Mouse (Mus musculus) kidney, embryonic 16.5 days (tissue): ENCODE results near the gene Tmem200c. TPM values are rescaled to one million over a fixed set of nuclear protein-coding genes. Genes with fewer than 3 reads are reported as not detected.

Source experiments
- ATAC-seq: fragments of 200-750 bp; cut with Nextera tagmentation; 2 replicates; pipeline ENCODE4 v1.8.0; 2017; ENCODE audit warnings: moderate TSS enrichment; ENCODE audit not compliant: low FRiP score, low TSS enrichment
- H3K27ac ChIP-seq: fragments of 300-500 bp; sonication (generic); 2 replicates; pipeline ENCODE4 v1.5.1; 2014; ENCODE audit warnings: low read length
- H3K27me3 ChIP-seq: fragments of 300-500 bp; sonication (generic); 2 replicates; pipeline ENCODE4 v1.6.1; 2014; ENCODE audit warnings: low read length, control low read depth, mixed read lengths; ENCODE audit not compliant: insufficient read depth
- H3K36me3 ChIP-seq: fragments of 300-500 bp; sonication (generic); 2 replicates; pipeline ENCODE4 v1.6.1; 2014; ENCODE audit warnings: low read length, control low read depth, mixed read lengths; ENCODE audit not compliant: insufficient read depth
- H3K4me1 ChIP-seq: fragments of 300-500 bp; sonication (generic); 2 replicates; pipeline ENCODE4 v1.6.1; 2014; ENCODE audit warnings: low read length, control low read depth, mixed read lengths; ENCODE audit not compliant: insufficient read depth
- H3K4me2 ChIP-seq: fragments of 300-500 bp; sonication (generic); replicated peaks from 2 replicates; pipeline ENCODE4 v1.6.1; 2014; ENCODE audit warnings: low read depth, low read length
- H3K4me3 ChIP-seq: fragments of 300-500 bp; sonication (generic); 2 replicates; pipeline ENCODE4 v1.5.1; 2014; ENCODE audit warnings: mild to moderate bottlenecking, low read length
- H3K9ac ChIP-seq: fragments of 300-500 bp; sonication (generic); replicated peaks from 2 replicates; pipeline ENCODE4 v1.6.1; 2014; ENCODE audit warnings: low read length
- H3K9me3 ChIP-seq: fragments of 300-500 bp; sonication (generic); 2 replicates; pipeline ENCODE4 v1.6.1; 2016; ENCODE audit warnings: low read length, control low read depth
- WGBS: fragments of 180-500 bp; shearing (Covaris S2); extraction: QIAGEN DNeasy Blood & Tissue Kit; methylation state at CpG from one replicate; pipeline ENCODE4 v1.1.7; 2014; 5-methylcytosine and 5-hydroxymethylcytosine counted together
- polyA plus RNA-seq: library from polyadenylated mRNA; unstranded; fragments of >200 nt; fragmentation: Nextera tagmentation; extraction: Ambion mirVana; gene quantifications from 2 replicates; pipeline ENCODE4 v1.2.1, GENCODE M21; 2015

Tmem200c gene
- polyA plus RNA-seq, 1 experiment from 2014 or later = 0.52 TPM

- no peak for ATAC-seq
- Histone ChIP-seq H3K9ac (no peak overlapping the region), H3K36me3 (no peaks in the 10 kb centered on the region), H3K27ac (no peak overlapping the region), H3K4me1 (peaks cover 10% of the 10 kb centered on the region), H3K4me2 (no peak overlapping the region), H3K4me3 (no peak overlapping the region), H3K27me3 (peaks cover 16% of the 10 kb centered on the region), H3K9me3 (no peaks in the 10 kb centered on the region)
- WGBS = 78% methylated on average over 5 of the region's 5 CpGs
Observed at GRCm38 (mm10) chr17:68845931-68846330, 19.5 kb downstream of the Tmem200c start.

GRCm38 (mm10) chr17:68848739-68849138 lies 22.3 kb downstream of the Tmem200c start:
- no peaks in the 10 kb centered on the region for H3K4me1 ChIP-seq
- no peak overlapping the region for H3K4me3 ChIP-seq
- H3K36me3 ChIP-seq = no peaks in the 10 kb centered on the region
- WGBS = 79% methylated on average over 6 of the region's 6 CpGs
- no peak for ATAC-seq
- H3K9me3 ChIP-seq = no peaks in the 10 kb centered on the region
- H3K27ac ChIP-seq = no peak overlapping the region
- no peak overlapping the region for H3K9ac ChIP-seq
- no peak overlapping the region for H3K4me2 ChIP-seq
- peaks cover 4% of the 10 kb centered on the region for H3K27me3 ChIP-seq

GRCm38 (mm10) chr17:68852171-68852966 lies 25.9 kb downstream of the Tmem200c start:
- no peak for ATAC-seq
- Histone ChIP-seq H3K27me3 (no peaks in the 10 kb centered on the region; the same call in 1 of the 2 replicates), H3K9me3 (no peaks in the 10 kb centered on the region), H3K4me3 (no peak overlapping the region), H3K4me2 (no peak overlapping the region), H3K36me3 (no peaks in the 10 kb centered on the region), H3K4me1 (no peaks in the 10 kb centered on the region), H3K27ac (no peak overlapping the region), H3K9ac (no peak overlapping the region)
- 79% methylated on average over 7 of the region's 7 CpGs for WGBS

GRCm38 (mm10) chr17:68864175-68864574 lies 37.8 kb downstream of the Tmem200c start:
- no peaks in the 10 kb centered on the region for H3K4me1 ChIP-seq
- H3K4me2 ChIP-seq = no peak overlapping the region
- no peaks in the 10 kb centered on the region for H3K9me3 ChIP-seq
- ATAC-seq = no peak
- H3K9ac ChIP-seq = no peak overlapping the region
- 80% methylated on average over 3 of the region's 3 CpGs for WGBS
- H3K27ac ChIP-seq = no peak overlapping the region
- H3K27me3 ChIP-seq = no peaks in the 10 kb centered on the region
- H3K36me3 ChIP-seq = no peaks in the 10 kb centered on the region
- no peak overlapping the region for H3K4me3 ChIP-seq

- Histone ChIP-seq H3K9me3 (no peaks in the 10 kb centered on the region), H3K4me1 (no peaks in the 10 kb centered on the region), H3K36me3 (no peaks in the 10 kb centered on the region), H3K9ac (no peak overlapping the region), H3K27me3 (no peaks in the 10 kb centered on the region), H3K27ac (no peak overlapping the region), H3K4me2 (no peak overlapping the region), H3K4me3 (no peak overlapping the region)
- no peak for ATAC-seq
Observed at GRCm38 (mm10) chr17:68868439-68868838, 42.0 kb downstream of the Tmem200c start.

GRCm38 (mm10) chr17:68874021-68874420 lies 47.6 kb downstream of the Tmem200c start:
- Histone ChIP-seq H3K36me3 (no peaks in the 10 kb centered on the region), H3K9ac (no peak overlapping the region), H3K4me1 (no peaks in the 10 kb centered on the region), H3K4me3 (no peak overlapping the region), H3K27ac (no peak overlapping the region), H3K4me2 (no peak overlapping the region), H3K27me3 (no peaks in the 10 kb centered on the region), H3K9me3 (no peaks in the 10 kb centered on the region)
- 60% methylated on average over 8 of the region's 8 CpGs for WGBS
- ATAC-seq = no peak

GRCm38 (mm10) chr17:68875251-68875650 lies 48.8 kb downstream of the Tmem200c start:
- H3K4me2 ChIP-seq = no peak overlapping the region
- no peak overlapping the region for H3K4me3 ChIP-seq
- H3K9ac ChIP-seq = no peak overlapping the region
- no peak for ATAC-seq
- H3K9me3 ChIP-seq = no peaks in the 10 kb centered on the region
- H3K36me3 ChIP-seq = no peaks in the 10 kb centered on the region
- 76% methylated on average over 5 of the region's 5 CpGs for WGBS
- no peak overlapping the region for H3K27ac ChIP-seq
- no peaks in the 10 kb centered on the region for H3K4me1 ChIP-seq
- 0 out of 2 replicates have a peak, but pooled peaks cover 3% of the 10 kb centered on the region for H3K27me3 ChIP-seq

- ATAC-seq = no peak
- Histone ChIP-seq H3K4me2 (no peak overlapping the region), H3K27me3 (0 out of 2 replicates have a peak, but pooled peaks cover 3% of the 10 kb centered on the region), H3K27ac (no peak overlapping the region), H3K36me3 (no peaks in the 10 kb centered on the region), H3K4me3 (no peak overlapping the region), H3K4me1 (no peaks in the 10 kb centered on the region), H3K9ac (no peak overlapping the region), H3K9me3 (no peaks in the 10 kb centered on the region)
- 85% methylated on average over 10 of the region's 10 CpGs for WGBS
Observed at GRCm38 (mm10) chr17:68875917-68876495, 49.6 kb downstream of the Tmem200c start.

- peak; percentile 49; the same call in 1 of the 2 replicates for ATAC-seq
- H3K36me3 ChIP-seq = no peaks in the 10 kb centered on the region
- H3K4me1 ChIP-seq = no peaks in the 10 kb centered on the region
- peak overlapping the region; percentile 42 for H3K4me3 ChIP-seq
- peak overlapping the region; percentile 57 for H3K4me2 ChIP-seq
- H3K9me3 ChIP-seq = no peaks in the 10 kb centered on the region
- H3K9ac ChIP-seq = no peak overlapping the region
- H3K27me3 ChIP-seq = 0 out of 2 replicates have a peak, but pooled peaks cover 3% of the 10 kb centered on the region
- H3K27ac ChIP-seq = no peak overlapping the region
- 16% methylated on average over 21 of the region's 21 CpGs for WGBS
Observed at GRCm38 (mm10) chr17:68881725-68882524, 55.5 kb downstream of the Tmem200c start.
